Mouse (Mus musculus) forebrain, embryonic 16.5 days (tissue): ENCODE results near the gene Gnaq. TPM values are rescaled to one million over a fixed set of nuclear protein-coding genes. Genes with fewer than 3 reads are reported as not detected.

Experiments used
- ATAC-seq: fragments of 200-750 bp; cut with Nextera tagmentation; 2 replicates; pipeline ENCODE4 v1.8.0; 2017; ENCODE audit warnings: mild to moderate bottlenecking, moderate library complexity
- H3K27ac ChIP-seq: fragments of 300-500 bp; sonication (generic); 2 replicates; pipeline ENCODE4 v1.5.1; 2014; ENCODE audit warnings: low read length, control low read depth
- H3K27me3 ChIP-seq: fragments of 300-500 bp; sonication (generic); replicated peaks from 2 replicates; pipeline ENCODE4 v1.6.1; 2014; ENCODE audit warnings: low read length; ENCODE audit not compliant: control insufficient read depth, insufficient read depth
- H3K36me3 ChIP-seq: fragments of 300-500 bp; sonication (generic); 2 replicates; pipeline ENCODE4 v1.6.1; 2014; ENCODE audit not compliant: control insufficient read depth, insufficient read depth
- H3K4me1 ChIP-seq: fragments of 300-500 bp; sonication (generic); replicated peaks from 2 replicates; pipeline ENCODE4 v1.6.1; 2014; ENCODE audit warnings: low read length; ENCODE audit not compliant: control insufficient read depth, insufficient read depth
- H3K4me2 ChIP-seq: fragments of 300-500 bp; sonication (generic); 2 replicates; pipeline ENCODE4 v1.6.1; 2014; ENCODE audit warnings: mild to moderate bottlenecking, low read length, control low read depth
- H3K4me3 ChIP-seq: fragments of 300-500 bp; sonication (generic); replicated peaks from 2 replicates; pipeline ENCODE4 v1.5.1; 2014; ENCODE audit warnings: mild to moderate bottlenecking, low read length, control low read depth
- H3K9ac ChIP-seq: fragments of 300-500 bp; sonication (generic); replicated peaks from 2 replicates; pipeline ENCODE4 v1.6.1; 2014; ENCODE audit warnings: low read depth, low read length, control low read depth
- H3K9me3 ChIP-seq: fragments of 300-500 bp; sonication (generic); 2 replicates; pipeline ENCODE4 v1.6.1; 2016; ENCODE audit warnings: low read length; ENCODE audit not compliant: control insufficient read depth
- WGBS: fragments of 180-500 bp; shearing (Covaris S2); extraction: QIAGEN DNeasy Blood & Tissue Kit; methylation state at CpG from one replicate; pipeline ENCODE4 v1.1.7; 2014; 5-methylcytosine and 5-hydroxymethylcytosine counted together
- polyA plus RNA-seq: library from polyadenylated mRNA; unstranded; fragments of >200 nt; fragmentation: Nextera tagmentation; extraction: Ambion mirVana; gene quantifications from 2 replicates; pipeline ENCODE4 v1.2.1, GENCODE M21; 2015

The Gnaq gene
- polyA plus RNA-seq, 1 experiment from 2014 or later, result 122 TPM

DNA sequence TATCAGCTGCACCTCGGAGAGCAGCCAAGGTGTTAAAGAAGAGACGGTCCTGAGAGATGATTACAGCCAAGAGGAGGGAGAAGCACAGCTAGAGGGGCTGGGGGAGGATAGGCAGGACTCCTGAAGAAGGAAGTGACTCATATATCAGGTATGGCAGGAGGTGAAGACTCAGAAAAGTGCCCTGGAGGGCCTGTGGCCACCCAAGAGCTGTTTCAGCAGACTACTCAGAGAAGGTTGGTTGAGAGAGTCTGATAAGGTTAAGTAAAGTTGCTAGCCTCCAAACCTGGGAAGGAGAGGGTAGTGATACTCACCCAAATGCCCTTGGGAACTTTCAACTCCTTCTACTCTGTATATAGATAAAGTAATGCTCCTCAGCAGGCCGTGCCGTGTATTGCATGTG, 140.4 kb downstream of the Gnaq start:
- Histone ChIP-seq H3K27me3 (no peaks in the 10 kb centered on the region), H3K9ac (no peak overlapping the region), H3K36me3 (no peaks in the 10 kb centered on the region), H3K27ac (no peak overlapping the region), H3K4me2 (no peak overlapping the region), H3K4me1 (no peaks in the 10 kb centered on the region; the same call in 1 of the 2 replicates), H3K9me3 (no peaks in the 10 kb centered on the region), H3K4me3 (no peak overlapping the region)
- 90% methylated on average over 4 of the region's 4 CpGs for WGBS
- no peak for ATAC-seq

GRCm38 (mm10) chr19:16280231-16280630, 147.6 kb downstream of the Gnaq start:
- Histone ChIP-seq H3K4me2 (no peak overlapping the region), H3K27ac (no peak overlapping the region), H3K27me3 (no peaks in the 10 kb centered on the region), H3K9ac (no peak overlapping the region), H3K9me3 (no peaks in the 10 kb centered on the region), H3K4me3 (no peak overlapping the region), H3K4me1 (peaks cover 8% of the 10 kb centered on the region), H3K36me3 (no peaks in the 10 kb centered on the region)
- WGBS, result 71% methylated on average over 4 of the region's 4 CpGs
- no peak for ATAC-seq

GRCm38 (mm10) chr19:16285051-16286028, 152.7 kb downstream of the Gnaq start:
- Histone ChIP-seq H3K4me1 (peaks cover 28% of the 10 kb centered on the region), H3K27ac (peak overlapping the region; percentile 61), H3K9ac (no peak overlapping the region), H3K36me3 (no peaks in the 10 kb centered on the region), H3K4me2 (no peak overlapping the region; the same call in 1 of the 2 replicates), H3K9me3 (no peaks in the 10 kb centered on the region), H3K4me3 (no peak overlapping the region), H3K27me3 (no peaks in the 10 kb centered on the region)
- peak; percentile 68 for ATAC-seq
- 64% methylated on average over 11 of the region's 11 CpGs for WGBS

DNA sequence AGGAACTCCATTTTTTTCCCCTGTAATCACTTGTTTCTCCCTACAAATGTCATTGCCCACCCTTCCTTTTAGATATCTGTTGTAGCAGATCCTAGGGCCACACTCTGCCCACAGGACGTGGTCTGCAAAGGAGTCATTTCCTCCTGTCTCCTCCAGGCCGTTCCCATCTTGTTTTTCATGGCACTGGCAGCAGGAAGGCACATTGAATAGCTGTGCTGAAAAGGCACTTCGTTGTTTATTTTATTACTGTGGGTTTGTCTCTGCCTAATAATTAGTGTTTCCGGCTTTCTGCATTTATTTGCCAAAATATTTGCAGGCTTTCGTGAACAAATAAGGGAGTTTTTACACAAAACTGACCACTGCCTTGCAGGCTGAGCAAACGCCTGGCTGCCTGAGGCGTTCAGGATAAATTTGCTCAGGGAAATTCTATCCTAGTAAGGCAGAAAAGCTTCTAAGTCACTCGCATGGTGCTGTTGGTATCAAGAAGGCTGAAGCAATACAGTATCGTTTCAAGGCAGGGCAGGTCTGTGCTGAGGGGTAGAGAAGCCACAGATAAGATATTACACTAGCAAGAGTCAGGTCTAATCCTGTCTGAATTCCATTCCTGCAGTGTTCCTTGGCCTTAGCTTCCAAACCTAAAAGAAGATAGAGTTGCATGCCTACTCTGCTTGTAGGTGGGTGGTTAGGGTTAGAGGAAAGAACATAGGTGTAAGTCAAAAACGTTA, 154.0 kb downstream of the Gnaq start:
- H3K27ac ChIP-seq, result no peak overlapping the region
- no peaks in the 10 kb centered on the region for H3K36me3 ChIP-seq
- no peak overlapping the region for H3K4me3 ChIP-seq
- ATAC-seq, result no peak
- no peaks in the 10 kb centered on the region for H3K27me3 ChIP-seq
- no peak overlapping the region for H3K9ac ChIP-seq
- peaks cover 31% of the 10 kb centered on the region for H3K4me1 ChIP-seq
- no peak overlapping the region for H3K4me2 ChIP-seq
- WGBS, result 58% methylated on average over 10 of the region's 10 CpGs
- H3K9me3 ChIP-seq, result no peaks in the 10 kb centered on the region

DNA sequence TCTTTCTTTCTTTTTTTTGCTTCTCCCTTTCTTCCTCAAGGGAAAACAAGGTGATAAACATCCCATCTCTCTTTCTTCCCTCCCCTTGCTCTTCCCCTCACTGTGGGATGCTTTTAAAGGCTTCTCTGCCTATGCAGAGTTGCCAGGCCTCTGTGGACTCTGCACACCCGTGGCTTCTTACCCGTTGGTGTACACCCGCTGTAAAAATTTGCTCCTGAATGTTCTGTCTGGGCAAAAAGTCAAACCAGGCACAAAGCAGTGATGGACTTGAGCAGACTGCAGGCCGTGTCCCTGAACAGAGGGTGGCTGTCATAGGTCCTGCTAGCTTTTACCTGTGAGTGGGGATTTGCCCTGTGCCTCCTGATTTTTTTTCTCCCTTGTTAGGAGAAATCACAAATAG, 154.7 kb downstream of the Gnaq start:
- no peaks in the 10 kb centered on the region for H3K27me3 ChIP-seq
- no peak overlapping the region for H3K4me2 ChIP-seq
- no peak overlapping the region for H3K9ac ChIP-seq
- ATAC-seq, result no peak
- no peak overlapping the region for H3K27ac ChIP-seq
- no peak overlapping the region for H3K4me3 ChIP-seq
- peaks cover 37% of the 10 kb centered on the region for H3K4me1 ChIP-seq
- no peaks in the 10 kb centered on the region for H3K9me3 ChIP-seq
- H3K36me3 ChIP-seq, result no peaks in the 10 kb centered on the region
- WGBS, result 74% methylated on average over 4 of the region's 4 CpGs

GRCm38 (mm10) chr19:16287971-16288370, 155.3 kb downstream of the Gnaq start:
- ATAC-seq, result no peak
- H3K36me3 ChIP-seq, result no peaks in the 10 kb centered on the region
- H3K4me2 ChIP-seq, result no peak overlapping the region
- H3K9ac ChIP-seq, result no peak overlapping the region
- no peak overlapping the region for H3K27ac ChIP-seq
- no peaks in the 10 kb centered on the region for H3K9me3 ChIP-seq
- H3K4me1 ChIP-seq, result peaks cover 40% of the 10 kb centered on the region
- 74% methylated on average over 7 of the region's 7 CpGs for WGBS
- no peak overlapping the region for H3K4me3 ChIP-seq
- H3K27me3 ChIP-seq, result no peaks in the 10 kb centered on the region

- WGBS, result 75% methylated on average over 3 of the region's 3 CpGs
- Histone ChIP-seq H3K36me3 (no peaks in the 10 kb centered on the region), H3K27ac (no peak overlapping the region), H3K27me3 (no peaks in the 10 kb centered on the region), H3K4me3 (no peak overlapping the region), H3K4me1 (peaks cover 25% of the 10 kb centered on the region), H3K4me2 (no peak overlapping the region), H3K9ac (no peak overlapping the region), H3K9me3 (no peaks in the 10 kb centered on the region)
- ATAC-seq, result no peak
Observed at GRCm38 (mm10) chr19:16291088-16291487, 158.5 kb downstream of the Gnaq start.

- Histone ChIP-seq H3K4me2 (no peak overlapping the region), H3K4me1 (peaks cover 17% of the 10 kb centered on the region), H3K9ac (no peak overlapping the region), H3K27ac (no peak overlapping the region), H3K36me3 (no peaks in the 10 kb centered on the region), H3K9me3 (no peaks in the 10 kb centered on the region), H3K4me3 (no peak overlapping the region), H3K27me3 (no peaks in the 10 kb centered on the region)
- 66% methylated on average over 2 of the region's 2 CpGs for WGBS
- peak; percentile 61 for ATAC-seq
Observed at GRCm38 (mm10) chr19:16292056-16292608, 159.5 kb downstream of the Gnaq start.

DNA sequence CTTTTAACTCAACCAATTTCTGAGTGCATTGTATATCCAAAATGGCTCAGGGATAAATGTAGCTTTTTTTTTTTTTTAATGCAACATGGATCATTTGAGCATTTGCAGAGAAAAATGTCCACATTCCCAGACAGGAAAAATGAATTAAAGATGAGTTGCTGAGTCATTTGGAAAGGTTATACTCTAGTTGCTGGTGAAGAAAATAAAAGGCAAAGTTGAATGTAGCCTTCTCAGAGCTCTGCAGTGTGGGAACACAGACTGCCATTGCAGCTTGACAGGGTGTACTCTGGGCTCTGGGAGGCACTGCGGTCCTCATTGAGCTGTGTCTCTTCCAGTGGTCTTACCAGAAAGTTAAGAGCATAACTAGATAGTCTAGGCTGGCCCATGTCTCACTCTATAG, 160.3 kb downstream of the Gnaq start:
- no peak overlapping the region for H3K9ac ChIP-seq

More for the DNA sequence above, 160.3 kb downstream of the Gnaq start:
- ATAC-seq, result no peak
- Histone ChIP-seq H3K36me3 (no peaks in the 10 kb centered on the region), H3K4me3 (no peak overlapping the region), H3K4me1 (peaks cover 13% of the 10 kb centered on the region), H3K9me3 (no peaks in the 10 kb centered on the region), H3K27ac (no peak overlapping the region), H3K27me3 (no peaks in the 10 kb centered on the region), H3K4me2 (no peak overlapping the region)
- WGBS, result 79% methylated on average over 1 of the region's 1 CpGs
